Mouse (Mus musculus) E14TG2a.4 (cell line): ENCODE measurements at regions not wholly inside any gene's neighbourhood (a gene's known extent, or its start where the extent isn't known, plus 50 kb on each side); places are given as distances from the start of the nearest gene placed in this dataset.

Source experiments
- CTCF ChIP-seq: conservative IDR thresholded peaks from 2 replicates; pipeline ENCODE4 v1.5.1; 2014; ENCODE audit warnings: low read length
- NANOG ChIP-seq: IDR thresholded peaks from 2 replicates; pipeline ENCODE4 v1.6.1; 2014; ENCODE audit warnings: borderline replicate concordance, low read length, mixed read lengths

GRCm38 (mm10) chr14:26345227-26345626 is 87.5 kb downstream of the Duxbl3 start:
- TF ChIP-seq CTCF (no peak), NANOG (no peak)
